Comparison of ENCODE assay signal across 17 mouse cellular contexts in the genomic region with DNA sequence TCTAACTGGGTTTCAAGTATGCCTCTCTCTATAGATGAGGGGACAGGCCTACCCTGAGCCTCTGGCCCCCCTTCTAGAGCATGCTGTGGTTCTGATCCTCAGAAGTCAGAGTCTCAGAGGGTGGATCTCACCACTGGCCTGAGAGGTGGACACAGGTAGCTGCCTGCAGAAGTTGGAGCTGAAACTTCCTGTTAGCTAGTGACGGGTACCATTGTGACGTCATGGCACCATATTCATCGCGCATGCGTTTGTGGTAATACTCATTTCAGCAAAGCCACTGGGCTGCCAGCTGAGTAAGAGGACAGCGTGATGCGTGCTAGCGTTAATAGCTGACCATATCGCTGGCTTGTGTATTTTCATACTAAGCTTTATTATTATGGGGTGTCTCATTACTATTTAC. TPM values are rescaled to one million over a fixed set of nuclear protein-coding genes. Genes with fewer than 3 reads are reported as not detected.
DNase-seq lines count a peak whose midpoint lies in the region; ATAC-seq lines count a peak whose summit lies in the region.
"Had no signal": no experiment of that assay in that cellular context is flagged by ENCODE, and none has a peak within 500 bp of the region (broad histone marks: within the 10 kb centered on the region; RNA-seq: fewer than 3 reads in every experiment).

No protein-coding gene starts in this region.

- H3K4me3 ChIP-seq in limb, embryonic 10.5 days = 0 out of 2 replicates have a peak overlapping the region, but pooled peaks have one; percentile 1
- H3K4me3 ChIP-seq in forebrain, embryonic 16.5 days (replicated peaks; ENCODE audit: low read length) = no peak overlapping the region
- H3K4me3 ChIP-seq: forebrain, embryonic 13.5 days; midbrain, embryonic 10.5 days had no signal

- 95% methylated on average over 9 of the region's 9 CpGs for WGBS in limb, embryonic 10.5 days
- WGBS in forebrain, embryonic 16.5 days = 93% methylated on average over 9 of the region's 9 CpGs

- H3K27me3 ChIP-seq in limb, embryonic 10.5 days (ENCODE audit: low read depth, poor library complexity, severe bottlenecking) = peaks cover 20% of the 10 kb centered on the region
- peaks cover 4% of the 10 kb centered on the region; the same call in 1 of the 2 replicates for H3K27me3 ChIP-seq in forebrain, embryonic 16.5 days (replicated peaks; ENCODE audit: control insufficient read depth, insufficient read depth, low read length)

- H3K9me3 ChIP-seq in limb, embryonic 10.5 days (replicated peaks) = no peaks in the 10 kb centered on the region
- no peaks in the 10 kb centered on the region for H3K9me3 ChIP-seq in forebrain, embryonic 16.5 days (ENCODE audit: control insufficient read depth, low read length)
- H3K9me3 ChIP-seq: forebrain, embryonic 13.5 days; midbrain, embryonic 10.5 days had no signal

- ATAC-seq in CD4-positive, CD25-positive, alpha-beta regulatory T cell, adult 4 months = no peak
- ATAC-seq in forebrain, embryonic 16.5 days = no peak
- ATAC-seq: activated CD4-positive, CD25-positive, alpha-beta regulatory T cell, adult 4 months; forebrain, embryonic 13.5 days had no signal

- peak; percentile 49 for DNase-seq in CD4-positive, CD25-positive, alpha-beta regulatory T cell, adult 2 months (ENCODE audit: low read depth, low spot score)
- DNase-seq in B cell, adult 2 months = peak; percentile 30 to 40
- DNase-seq in limb, embryonic 10.5 days (ENCODE audit: low spot score) = no peak
- DNase-seq in natural killer cell, adult 2 months (ENCODE audit: low spot score in 2 of 2) = peak; percentile 39 to 49
- DNase-seq in ovary, adult 18-20 months (ENCODE audit: low spot score) = no peak
- DNase-seq in thymus, postnatal 0 days (ENCODE audit: low spot score) = no peak
- DNase-seq: adrenal gland, postnatal 25 days; cerebellum, adult 8-10 months; heart, postnatal 4 days; kidney, adult 9 months had no signal

- no peaks in the 10 kb centered on the region for H3K36me3 ChIP-seq in limb, embryonic 10.5 days
- no peaks in the 10 kb centered on the region for H3K36me3 ChIP-seq in forebrain, embryonic 16.5 days (ENCODE audit: control insufficient read depth, insufficient read depth)
- H3K36me3 ChIP-seq: midbrain, embryonic 10.5 days had no signal

- peaks cover 15% of the 10 kb centered on the region for H3K4me1 ChIP-seq in limb, embryonic 10.5 days
- no peaks in the 10 kb centered on the region for H3K4me1 ChIP-seq in forebrain, embryonic 16.5 days (replicated peaks; ENCODE audit: control insufficient read depth, insufficient read depth, low read length)

- no peak overlapping the region for H3K9ac ChIP-seq in forebrain, embryonic 16.5 days (replicated peaks; ENCODE audit: low read depth, low read length)
- H3K9ac ChIP-seq: forebrain, embryonic 13.5 days had no signal

- peak overlapping the region; percentile 10; the same call in 1 of the 2 replicates for H3K27ac ChIP-seq in limb, embryonic 10.5 days
- H3K27ac ChIP-seq in forebrain, embryonic 16.5 days (ENCODE audit: low read length) = no peak overlapping the region
- H3K27ac ChIP-seq: forebrain, embryonic 13.5 days; midbrain, embryonic 10.5 days had no signal

- no peak overlapping the region for H3K4me2 ChIP-seq in forebrain, embryonic 16.5 days (ENCODE audit: low read length)
- H3K4me2 ChIP-seq: forebrain, embryonic 13.5 days had no signal

RNA-seq across cellular contexts. Expression of a gene that starts 6.9 kb away (rescaled TPM):
- polyA plus RNA-seq in CD4-positive, CD25-positive, alpha-beta regulatory T cell, adult 4 months (2017; shearing (Covaris generic)) = not detected
- polyA plus RNA-seq in limb, embryonic 10.5 days (2016; fragmentation: Nextera tagmentation; extraction: Ambion mirVana) = 0.26 and 0.33 TPM in 2 replicates
- polyA plus RNA-seq in forebrain, embryonic 16.5 days (2015; fragmentation: Nextera tagmentation; extraction: Ambion mirVana) = 2.3 and 2.6 TPM in 2 replicates
- polyA plus RNA-seq in thymus, postnatal 0 days (2015; fragmentation: Nextera tagmentation; extraction: Ambion mirVana) = 0.24 and 0.34 TPM in 2 replicates
- polyA plus RNA-seq: heart, embryonic 14.5 days; liver, adult 2 months had no signal

RNA-seq across cellular contexts. Expression of a gene that starts 24.8 kb away (rescaled TPM):
- 1,000 to 10,000 TPM; 1,931 to 1,996 TPM for polyA plus RNA-seq in CD4-positive, CD25-positive, alpha-beta regulatory T cell, adult 4 months (2017; shearing (Covaris generic))
- 757 and 864 TPM in 2 replicates for polyA plus RNA-seq in limb, embryonic 10.5 days (2016; fragmentation: Nextera tagmentation; extraction: Ambion mirVana)
- 400 and 407 TPM in 2 replicates for polyA plus RNA-seq in forebrain, embryonic 16.5 days (2015; fragmentation: Nextera tagmentation; extraction: Ambion mirVana)
- 877 and 894 TPM in 2 replicates for polyA plus RNA-seq in thymus, postnatal 0 days (2015; fragmentation: Nextera tagmentation; extraction: Ambion mirVana)

RNA-seq across cellular contexts. Expression of a gene that starts 54.5 kb away (rescaled TPM):
- 10 to 100 TPM; 71.8 to 88.3 TPM for polyA plus RNA-seq in CD4-positive, CD25-positive, alpha-beta regulatory T cell, adult 4 months (2017; shearing (Covaris generic))
- polyA plus RNA-seq in limb, embryonic 10.5 days (2016; fragmentation: Nextera tagmentation; extraction: Ambion mirVana) = 198 and 199 TPM in 2 replicates
- polyA plus RNA-seq in forebrain, embryonic 16.5 days (2015; fragmentation: Nextera tagmentation; extraction: Ambion mirVana) = 438 and 515 TPM in 2 replicates
- polyA plus RNA-seq in thymus, postnatal 0 days (2015; fragmentation: Nextera tagmentation; extraction: Ambion mirVana) = 262 and 286 TPM in 2 replicates

Comparison
In these comparisons a context has a peak if more than half of its experiments do, and no peak if none do; other contexts are left out.
1. DNase-seq: peak in CD4-positive, CD25-positive, alpha-beta regulatory T cell, adult 2 months (single experiment), B cell, adult 2 months (2 of 2) and natural killer cell, adult 2 months (2 of 2); none in limb, embryonic 10.5 days (single experiment), ovary, adult 18-20 months (single experiment) and thymus, postnatal 0 days (single experiment).